Mouse (Mus musculus) ES-E14 (cell line): ENCODE measurements around the gene Nup107.

Experiments used
- CHD2 ChIP-seq: IDR thresholded peaks from 2 replicates; pipeline ENCODE4 v1.6.1; 2014; ENCODE audit warnings: mild to moderate bottlenecking, low read depth, low read length, inconsistent platforms
- MAFK ChIP-seq: IDR thresholded peaks from 2 replicates; pipeline ENCODE4 v1.6.1; 2014; ENCODE audit warnings: mild to moderate bottlenecking, low read depth, low read length, inconsistent platforms; ENCODE audit not compliant: insufficient read depth

- TF ChIP-seq MAFK (no peak), CHD2 (no peak)
Observed at GRCm38 (mm10) chr10:117782491-117783260, 9.8 kb downstream of the Nup107 start.
